Mouse (Mus musculus) T-helper 2 cell (primary cell): Measurements from ENCODE around the gene Lpcat3.

ENCODE experiments used
- in situ Hi-C: fragments of 300-600 bp; cut with MboI, MseI; formaldehyde crosslinking; loops from one replicate; pipeline ENCODE4 v1.15.1; 2025; ENCODE audit warnings: high pct_unique_total_duplicates

Gene Lpcat3

GRCm38 (mm10) chr6:124734417-124734816 lies 71.6 kb downstream of the Lpcat3 start:
- in situ Hi-C loops: no loop called here

GRCm38 (mm10) chr6:124737040-124737439 lies 74.2 kb downstream of the Lpcat3 start:
- in situ Hi-C loops: no loop called here

- in situ Hi-C loops: no loop called here
Observed at GRCm38 (mm10) chr6:124738511-124739023, 75.7 kb downstream of the Lpcat3 start, which contains the start of gene Ptpn6. TSS of gene Ptpn6 (minus strand) at chr6:124738714.

- in situ Hi-C loops: no loop called here
Observed at GRCm38 (mm10) chr6:124739231-124739796, 76.5 kb downstream of the Lpcat3 start.

GRCm38 (mm10) chr6:124740211-124740887 lies 77.5 kb downstream of the Lpcat3 start:
- in situ Hi-C loops: no loop called here

GRCm38 (mm10) chr6:124740888-124741761 lies 78.3 kb downstream of the Lpcat3 start, which contains the start of gene Grcc10:
TSS of gene Grcc10 (minus strand) at chr6:124741374.
- in situ Hi-C loops: no loop called here

- in situ Hi-C loops: no loop called here
Observed at GRCm38 (mm10) chr6:124741842-124742241, 79.0 kb downstream of the Lpcat3 start.

GRCm38 (mm10) chr6:124742839-124743514 lies 80.2 kb downstream of the Lpcat3 start:
- in situ Hi-C loops: no loop called here

- in situ Hi-C loops: no loop called here
Observed at GRCm38 (mm10) chr6:124743647-124744046, 80.8 kb downstream of the Lpcat3 start.

- in situ Hi-C loops: no loop called here
Observed at GRCm38 (mm10) chr6:124744755-124745321, 82.0 kb downstream of the Lpcat3 start.

GRCm38 (mm10) chr6:124745490-124746295 lies 82.9 kb downstream of the Lpcat3 start:
- in situ Hi-C loops: no loop called here

GRCm38 (mm10) chr6:124746296-124746605 lies 83.4 kb downstream of the Lpcat3 start:
- in situ Hi-C loops: no loop called here

- in situ Hi-C loops: no loop called here
Observed at GRCm38 (mm10) chr6:124746654-124747632, 84.1 kb downstream of the Lpcat3 start.

- in situ Hi-C loops: no loop called here
Observed at GRCm38 (mm10) chr6:124750405-124750804, 87.6 kb downstream of the Lpcat3 start.

- in situ Hi-C loops: no loop called here
Observed at GRCm38 (mm10) chr6:124753861-124754260, 91.0 kb downstream of the Lpcat3 start.
